In the genomic region with DNA sequence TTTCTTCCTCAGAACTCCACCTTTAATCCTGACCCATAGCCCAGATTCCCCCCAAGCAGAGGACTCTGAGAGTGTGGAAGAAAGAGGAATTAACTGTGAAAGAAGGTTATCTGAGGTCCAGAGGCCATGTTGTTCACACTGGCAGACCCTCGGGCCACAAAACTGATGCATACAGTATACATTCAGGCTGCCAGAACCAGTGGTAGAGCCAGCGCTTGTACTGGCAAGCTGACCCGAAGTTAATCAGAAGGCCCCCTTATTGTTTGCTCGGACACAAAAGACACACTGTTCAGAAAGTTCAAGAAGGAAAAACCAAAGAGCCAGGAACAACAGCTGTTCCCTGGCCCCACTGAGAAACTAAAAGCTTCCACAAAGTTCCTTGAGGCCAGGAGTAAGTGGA, we compare ENCODE assay signal across 9 mouse cellular contexts.
A peak's percentile ranks its signal among the peaks of the same experiment; 100 is the strongest.
DNase-seq lines count a peak whose midpoint lies in the region; ATAC-seq lines count a peak whose summit lies in the region.
"Had no signal": no experiment of that assay in that cellular context is flagged by ENCODE, and none has a peak within 500 bp of the region (broad histone marks: within the 10 kb centered on the region; RNA-seq: fewer than 3 reads in every experiment).

No protein-coding gene starts in this region.

- no peak for ATAC-seq in heart, embryonic 14.5 days (ENCODE audit: insufficient number of reproducible peaks, insufficient read depth, low FRiP score, low read depth)
- ATAC-seq in midbrain, embryonic 12.5 days (ENCODE audit: low FRiP score, low read depth) = no peak

- 51% methylated on average over 4 of the region's 4 CpGs for WGBS in heart, embryonic 10.5 days
- 44% methylated on average over 4 of the region's 4 CpGs for WGBS in heart, embryonic 14.5 days
- 24% methylated on average over 4 of the region's 4 CpGs for WGBS in midbrain, embryonic 12.5 days

- peaks cover 76% of the 10 kb centered on the region for H3K4me1 ChIP-seq in heart, embryonic 10.5 days
- peaks cover 16% of the 10 kb centered on the region for H3K4me1 ChIP-seq in brown adipose tissue, adult 24 weeks (ENCODE audit: control insufficient read depth, insufficient read depth, insufficient read length, low read length)
- H3K4me1 ChIP-seq in heart, embryonic 14.5 days (ENCODE audit: control insufficient read depth in 2 of 2, insufficient read depth in 2 of 2, low read length in 2 of 2) = peaks cover 36 to 78% of the 10 kb centered on the region in 2 experiments
- peaks cover 63% of the 10 kb centered on the region for H3K4me1 ChIP-seq in midbrain, embryonic 12.5 days

- 0 out of 2 replicates have a peak, but pooled peaks cover 3% of the 10 kb centered on the region for H3K36me3 ChIP-seq in heart, embryonic 10.5 days
- H3K36me3 ChIP-seq in heart, embryonic 14.5 days (ENCODE audit: control insufficient read depth, insufficient read depth, low read length) = 0 out of 2 replicates have a peak, but pooled peaks cover 2% of the 10 kb centered on the region
- H3K36me3 ChIP-seq in midbrain, embryonic 12.5 days = no peaks in the 10 kb centered on the region

- H3K4me2 ChIP-seq in heart, embryonic 14.5 days (ENCODE audit: low read length) = peak overlapping the region; percentile 70
- peak overlapping the region; percentile 64 for H3K4me2 ChIP-seq in midbrain, embryonic 12.5 days (replicated peaks)

- H3K4me3 ChIP-seq in heart, embryonic 10.5 days = peak overlapping the region; percentile 58
- peak overlapping the region; percentile 65 for H3K4me3 ChIP-seq in brown adipose tissue, adult 24 weeks (ENCODE audit: insufficient read depth, low read depth, low read length)
- peak overlapping the region; percentile 47 to 50 for H3K4me3 ChIP-seq in heart, embryonic 14.5 days (ENCODE audit: control insufficient read depth in 1 of 2, insufficient read depth in 1 of 2, low read depth in 1 of 2, low read length in 2 of 2)
- H3K4me3 ChIP-seq in midbrain, embryonic 12.5 days = peak overlapping the region; percentile 12; the same call in 1 of the 2 replicates

- H3K27me3 ChIP-seq in heart, embryonic 10.5 days (ENCODE audit: insufficient read depth, poor library complexity, severe bottlenecking) = no peaks in the 10 kb centered on the region
- H3K27me3 ChIP-seq in heart, embryonic 14.5 days (ENCODE audit: control insufficient read depth, insufficient read depth, low read length) = no peaks in the 10 kb centered on the region
- H3K27me3 ChIP-seq in midbrain, embryonic 12.5 days = no peaks in the 10 kb centered on the region

- no peaks in the 10 kb centered on the region for H3K9me3 ChIP-seq in heart, embryonic 10.5 days
- H3K9me3 ChIP-seq in heart, embryonic 14.5 days (ENCODE audit: control insufficient read depth, low read length) = no peaks in the 10 kb centered on the region
- H3K9me3 ChIP-seq in midbrain, embryonic 12.5 days = no peaks in the 10 kb centered on the region

- peak overlapping the region; percentile 90 for H3K27ac ChIP-seq in heart, embryonic 10.5 days
- H3K27ac ChIP-seq in brown adipose tissue, adult 24 weeks (replicated peaks; ENCODE audit: low read depth, low read length) = peak overlapping the region; percentile 91
- H3K27ac ChIP-seq in heart, embryonic 14.5 days (replicated peaks in 1 of 2; ENCODE audit: control insufficient read depth in 1 of 2, insufficient read depth in 1 of 2, low read depth in 2 of 2, low read length in 2 of 2) = peak overlapping the region; percentile 95 to 96
- peak overlapping the region; percentile 84 for H3K27ac ChIP-seq in midbrain, embryonic 12.5 days (replicated peaks)

- peak overlapping the region; percentile 76 for H3K9ac ChIP-seq in heart, embryonic 14.5 days (ENCODE audit: low read length)
- peak overlapping the region; percentile 49; the same call in 1 of the 2 replicates for H3K9ac ChIP-seq in midbrain, embryonic 12.5 days (replicated peaks)

- no peak for DNase-seq in heart, embryonic 10.5 days (ENCODE audit: low spot score)
- DNase-seq in heart, postnatal 4 days = no peak
- DNase-seq in Muller cell, postnatal 12 days (ENCODE audit: inconsistent ontology term) = no peak
- DNase-seq in cerebellum, adult 11 months = no peak
- DNase-seq in right cerebral cortex, postnatal 14 days = no peak
- DNase-seq: thymus, adult 2 months had no signal

Comparison
In these comparisons a context has a peak if more than half of its experiments do, and no peak if none do; other contexts are left out.
1. H3K4me3 ChIP-seq: peak in every context shown above with its lines; median percentile 65 in brown adipose tissue, adult 24 weeks; 58 in heart, embryonic 10.5 days; 48 in heart, embryonic 14.5 days; 12 in midbrain, embryonic 12.5 days.